Mouse (Mus musculus) liver, adult 2 months (tissue): ENCODE results near the gene Afmid.

ENCODE experiments used
- CTCF ChIP-seq: fragments of 200-500 bp; IDR thresholded peaks from 2 replicates; pipeline ENCODE4 v1.5.1; 2011; ENCODE audit warnings: low read depth, low read length, control low read depth
- POLR2A ChIP-seq: fragments of 200-500 bp; IDR thresholded peaks from 2 replicates; pipeline ENCODE4 v1.6.1; 2011; ENCODE audit warnings: low read length, control low read depth; ENCODE audit not compliant: insufficient read depth; ENCODE audit errors: extremely low read depth

- TF ChIP-seq CTCF (no peak), POLR2A (no peak)
These were observed 45.7 kb downstream of the Afmid start for GRCm38 (mm10) chr11:117871376-117871775.
